Mouse (Mus musculus): ENCODE measurements around the gene Ip6k3. TPM values are rescaled to one million over a fixed set of nuclear protein-coding genes. Genes with fewer than 3 reads are reported as not detected.

Ip6k3 gene
- polyA plus RNA-seq, 1 experiment from 2014 or later: 0.18 TPM

GRCm38 (mm10) chr17:27152976-27153723, 14.4 kb downstream of the Ip6k3 start:
- Histone ChIP-seq H3K4me1 (replicated peaks) (peaks cover 33% of the 10 kb centered on the region), H3K27ac (ENCODE audit: poor library complexity, severe bottlenecking) (no peak overlapping the region)
- ATAC-seq (ENCODE audit: insufficient number of reproducible peaks, low FRiP score): peak; percentile 52

GRCm38 (mm10) chr17:27151411-27151810, 16.2 kb downstream of the Ip6k3 start:
- H3K4me1 ChIP-seq (replicated peaks): peaks cover 22% of the 10 kb centered on the region
- no peaks in the 10 kb centered on the region for H3K36me3 ChIP-seq
- no peak overlapping the region for H3K9ac ChIP-seq
- WGBS: 71% methylated on average over 8 of the region's 8 CpGs
- peaks cover 9% of the 10 kb centered on the region for H3K27me3 ChIP-seq (replicated peaks)
- H3K9me3 ChIP-seq (replicated peaks): no peaks in the 10 kb centered on the region
- H3K4me2 ChIP-seq: no peak overlapping the region
- no peak overlapping the region for H3K4me3 ChIP-seq
- H3K27ac ChIP-seq (ENCODE audit: poor library complexity, severe bottlenecking): no peak overlapping the region
- no peak for ATAC-seq (ENCODE audit: insufficient number of reproducible peaks, low FRiP score)

More at GRCm38 (mm10) chr17:27152976-27153723, 14.4 kb downstream of the Ip6k3 start:
- Histone ChIP-seq H3K27me3 (replicated peaks) (peaks cover 9% of the 10 kb centered on the region), H3K4me3 (no peak overlapping the region), H3K36me3 (no peaks in the 10 kb centered on the region), H3K9me3 (replicated peaks) (no peaks in the 10 kb centered on the region), H3K9ac (no peak overlapping the region), H3K4me2 (no peak overlapping the region)
- 56% methylated on average over 8 of the region's 8 CpGs for WGBS

GRCm38 (mm10) chr17:27150871-27151270, 16.7 kb downstream of the Ip6k3 start:
- peaks cover 27% of the 10 kb centered on the region for H3K4me1 ChIP-seq (replicated peaks)
- peaks cover 12% of the 10 kb centered on the region for H3K27me3 ChIP-seq (replicated peaks)
- H3K9me3 ChIP-seq (replicated peaks): no peaks in the 10 kb centered on the region

GRCm38 (mm10) chr17:27146323-27146923, 21.2 kb downstream of the Ip6k3 start:
- Histone ChIP-seq H3K4me3 (no peak overlapping the region), H3K9me3 (replicated peaks) (no peaks in the 10 kb centered on the region), H3K4me2 (no peak overlapping the region), H3K4me1 (replicated peaks) (peaks cover 12% of the 10 kb centered on the region; the same call in 1 of the 2 replicates), H3K36me3 (no peaks in the 10 kb centered on the region), H3K27ac (ENCODE audit: poor library complexity, severe bottlenecking) (no peak overlapping the region), H3K27me3 (replicated peaks) (peaks cover 34% of the 10 kb centered on the region), H3K9ac (no peak overlapping the region)
- no peak; the same call in 1 of the 2 replicates for ATAC-seq (ENCODE audit: insufficient number of reproducible peaks, low FRiP score)
- 20% methylated on average over 8 of the region's 8 CpGs for WGBS

More at GRCm38 (mm10) chr17:27150871-27151270, 16.7 kb downstream of the Ip6k3 start:
- no peak overlapping the region for H3K9ac ChIP-seq
- no peak overlapping the region for H3K4me3 ChIP-seq
- WGBS: 46% methylated on average over 7 of the region's 7 CpGs
- H3K27ac ChIP-seq (ENCODE audit: poor library complexity, severe bottlenecking): no peak overlapping the region
- H3K4me2 ChIP-seq: no peak overlapping the region
- H3K36me3 ChIP-seq: no peaks in the 10 kb centered on the region
- no peak for ATAC-seq (ENCODE audit: insufficient number of reproducible peaks, low FRiP score)

- ATAC-seq (ENCODE audit: insufficient number of reproducible peaks, low FRiP score): no peak
- Histone ChIP-seq H3K9me3 (replicated peaks) (no peaks in the 10 kb centered on the region), H3K4me2 (no peak overlapping the region), H3K36me3 (no peaks in the 10 kb centered on the region), H3K9ac (no peak overlapping the region), H3K4me3 (no peak overlapping the region), H3K27me3 (replicated peaks) (peaks cover 33% of the 10 kb centered on the region), H3K4me1 (replicated peaks) (peaks cover 8% of the 10 kb centered on the region; the same call in 1 of the 2 replicates), H3K27ac (ENCODE audit: poor library complexity, severe bottlenecking) (no peak overlapping the region)
- 77% methylated on average over 4 of the region's 4 CpGs for WGBS
Measured at GRCm38 (mm10) chr17:27144152-27144551, 23.4 kb downstream of the Ip6k3 start.

- H3K9me3 ChIP-seq (replicated peaks): no peaks in the 10 kb centered on the region
- peaks cover 8% of the 10 kb centered on the region; the same call in 1 of the 2 replicates for H3K4me1 ChIP-seq (replicated peaks)
- H3K27ac ChIP-seq (ENCODE audit: poor library complexity, severe bottlenecking): no peak overlapping the region
- no peak overlapping the region for H3K4me3 ChIP-seq
- no peaks in the 10 kb centered on the region for H3K36me3 ChIP-seq
- peak; percentile 65 for ATAC-seq (ENCODE audit: insufficient number of reproducible peaks, low FRiP score)
- WGBS: 38% methylated on average over 10 of the region's 10 CpGs
- no peak overlapping the region for H3K9ac ChIP-seq
- peaks cover 29% of the 10 kb centered on the region for H3K27me3 ChIP-seq (replicated peaks)
- peak overlapping the region; percentile 25; the same call in 1 of the 2 replicates for H3K4me2 ChIP-seq
Measured at GRCm38 (mm10) chr17:27141971-27142450, 25.6 kb downstream of the Ip6k3 start.

GRCm38 (mm10) chr17:27140262-27140661, 27.3 kb downstream of the Ip6k3 start:
- Histone ChIP-seq H3K9ac (no peak overlapping the region), H3K9me3 (replicated peaks) (no peaks in the 10 kb centered on the region), H3K27me3 (replicated peaks) (peaks cover 25% of the 10 kb centered on the region; the same call in 1 of the 2 replicates), H3K4me3 (no peak overlapping the region), H3K27ac (ENCODE audit: poor library complexity, severe bottlenecking) (no peak overlapping the region), H3K36me3 (no peaks in the 10 kb centered on the region), H3K4me1 (replicated peaks) (peaks cover 4% of the 10 kb centered on the region; the same call in 1 of the 2 replicates), H3K4me2 (no peak overlapping the region)
- 53% methylated on average over 9 of the region's 9 CpGs for WGBS
- no peak for ATAC-seq (ENCODE audit: insufficient number of reproducible peaks, low FRiP score)

- Histone ChIP-seq H3K36me3 (no peaks in the 10 kb centered on the region), H3K4me3 (no peak overlapping the region), H3K27ac (ENCODE audit: poor library complexity, severe bottlenecking) (no peak overlapping the region), H3K27me3 (replicated peaks) (peaks cover 17% of the 10 kb centered on the region; the same call in 1 of the 2 replicates), H3K9me3 (replicated peaks) (no peaks in the 10 kb centered on the region), H3K9ac (no peak overlapping the region), H3K4me1 (replicated peaks) (peaks cover 9% of the 10 kb centered on the region; the same call in 1 of the 2 replicates), H3K4me2 (no peak overlapping the region)
- 56% methylated on average over 7 of the region's 7 CpGs for WGBS
- ATAC-seq (ENCODE audit: insufficient number of reproducible peaks, low FRiP score): no peak
Measured at GRCm38 (mm10) chr17:27139304-27139703, 28.3 kb downstream of the Ip6k3 start.

GRCm38 (mm10) chr17:27138396-27138795, 29.2 kb downstream of the Ip6k3 start:
- Histone ChIP-seq H3K9me3 (replicated peaks) (no peaks in the 10 kb centered on the region), H3K36me3 (no peaks in the 10 kb centered on the region), H3K27me3 (replicated peaks) (0 out of 2 replicates have a peak, but pooled peaks cover 9% of the 10 kb centered on the region), H3K4me1 (replicated peaks) (peaks cover 10% of the 10 kb centered on the region), H3K27ac (ENCODE audit: poor library complexity, severe bottlenecking) (no peak overlapping the region), H3K4me3 (no peak overlapping the region), H3K9ac (no peak overlapping the region), H3K4me2 (no peak overlapping the region)
- 77% methylated on average over 9 of the region's 9 CpGs for WGBS
- ATAC-seq (ENCODE audit: insufficient number of reproducible peaks, low FRiP score): no peak

GRCm38 (mm10) chr17:27134715-27135114, 32.9 kb downstream of the Ip6k3 start:
- Histone ChIP-seq H3K36me3 (no peaks in the 10 kb centered on the region), H3K27me3 (replicated peaks) (0 out of 2 replicates have a peak, but pooled peaks cover 3% of the 10 kb centered on the region), H3K4me3 (no peak overlapping the region), H3K4me2 (no peak overlapping the region), H3K27ac (ENCODE audit: poor library complexity, severe bottlenecking) (no peak overlapping the region), H3K9ac (no peak overlapping the region), H3K4me1 (replicated peaks) (peaks cover 22% of the 10 kb centered on the region), H3K9me3 (replicated peaks) (no peaks in the 10 kb centered on the region)
- ATAC-seq (ENCODE audit: insufficient number of reproducible peaks, low FRiP score): no peak
- WGBS: 15% methylated on average over 3 of the region's 3 CpGs

GRCm38 (mm10) chr17:27134187-27134586, 33.4 kb downstream of the Ip6k3 start:
- 0 out of 2 replicates have a peak, but pooled peaks have one; percentile 7 for ATAC-seq (ENCODE audit: insufficient number of reproducible peaks, low FRiP score)
- H3K36me3 ChIP-seq: no peaks in the 10 kb centered on the region
- 0 out of 2 replicates have a peak overlapping the region, but pooled peaks have one; percentile 77 for H3K9ac ChIP-seq
- no peaks in the 10 kb centered on the region for H3K9me3 ChIP-seq (replicated peaks)
- peak overlapping the region; percentile 71 for H3K4me3 ChIP-seq
- no peak overlapping the region for H3K27ac ChIP-seq (ENCODE audit: poor library complexity, severe bottlenecking)
- H3K27me3 ChIP-seq (replicated peaks): 0 out of 2 replicates have a peak, but pooled peaks cover 3% of the 10 kb centered on the region
- peak overlapping the region; percentile 67 for H3K4me2 ChIP-seq
- H3K4me1 ChIP-seq (replicated peaks): peaks cover 22% of the 10 kb centered on the region
- WGBS: 14% methylated on average over 9 of the region's 9 CpGs
